Comparison of ENCODE assay signal across 37 mouse cellular contexts in the genomic region with DNA sequence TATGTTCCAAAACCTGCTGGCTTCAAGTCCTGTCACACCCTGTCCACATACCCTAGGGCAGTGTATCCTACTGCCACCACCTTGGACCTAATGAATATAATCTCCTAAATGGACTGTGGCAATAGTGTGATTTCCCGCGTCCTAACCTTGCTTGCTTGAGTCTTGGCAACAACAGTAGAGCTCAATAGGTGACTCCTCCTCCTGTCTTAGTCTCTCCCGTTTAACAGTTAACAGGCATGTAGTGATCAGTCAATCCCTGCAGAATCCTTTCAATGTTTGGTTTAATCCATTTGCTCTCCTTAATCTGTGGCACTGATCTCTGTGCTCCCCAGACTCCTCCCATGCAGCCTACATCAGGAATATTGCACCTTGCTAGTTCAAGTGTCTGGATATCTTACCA. TPM values are rescaled to one million over a fixed set of nuclear protein-coding genes. Genes with fewer than 3 reads are reported as not detected.
"Had no signal": no experiment of that assay in that cellular context is flagged by ENCODE, and none has a peak within 500 bp of the region (broad histone marks: within the 10 kb centered on the region; RNA-seq: fewer than 3 reads in every experiment).

No protein-coding gene starts in this region.

- H3K4me3 ChIP-seq: heart, embryonic 10.5 days; heart, embryonic 12.5 days; heart, embryonic 13.5 days; heart, embryonic 15.5 days; hindbrain, embryonic 10.5 days; hindbrain, embryonic 12.5 days; hindbrain, embryonic 13.5 days; hindbrain, embryonic 15.5 days; intestine, embryonic 15.5 days; kidney, embryonic 15.5 days; layer of hippocampus, adult 2 months had no signal

- DNase-seq: heart, postnatal 10 days; heart, postnatal 14 days; heart, postnatal 36 days; heart, postnatal 4 days; kidney, adult 11 months; kidney, adult 18-20 months; kidney, adult 2 months; kidney, adult 8-10 months; kidney, adult 9 months; kidney, postnatal 10 days; kidney, postnatal 14 days; kidney, postnatal 25 days; kidney, postnatal 36 days; kidney, postnatal 4 days; layer of hippocampus, adult 9-11 months; layer of hippocampus, postnatal 36 days had no signal

- H3K27me3 ChIP-seq: heart, embryonic 12.5 days; heart, embryonic 13.5 days; heart, embryonic 15.5 days; hindbrain, embryonic 12.5 days; hindbrain, embryonic 13.5 days; hindbrain, embryonic 15.5 days; intestine, embryonic 15.5 days; kidney, embryonic 15.5 days had no signal

- H3K27ac ChIP-seq: heart, embryonic 10.5 days; heart, embryonic 13.5 days; heart, embryonic 15.5 days; hindbrain, embryonic 10.5 days; hindbrain, embryonic 12.5 days; hindbrain, embryonic 13.5 days; hindbrain, embryonic 14.5 days; hindbrain, embryonic 15.5 days; hindbrain, postnatal 0 days; intestine, embryonic 15.5 days; kidney, embryonic 15.5 days; kidney, postnatal 0 days; layer of hippocampus, adult 2 months had no signal

- H3K36me3 ChIP-seq: heart, embryonic 15.5 days; hindbrain, embryonic 10.5 days; hindbrain, embryonic 12.5 days; hindbrain, embryonic 13.5 days; hindbrain, embryonic 15.5 days; intestine, embryonic 15.5 days; kidney, embryonic 15.5 days had no signal

- H3K4me1 ChIP-seq: intestine, embryonic 15.5 days had no signal

RNA-seq across cellular contexts. Expression of a gene that starts 3.1 kb away (rescaled TPM):
- total RNA-seq: heart, adult 8-10 months; heart, postnatal 10 days; heart, postnatal 14 days; heart, postnatal 25 days; heart, postnatal 36 days; heart, postnatal 4 days; hematopoietic stem cell, adult 5-6 weeks; hindbrain, postnatal 0 days; layer of hippocampus, adult 18-20 months; layer of hippocampus, adult 2 months; layer of hippocampus, adult 8-10 months; layer of hippocampus, postnatal 25 days; layer of hippocampus, postnatal 36 days had no signal
- polyA plus RNA-seq: large intestine, adult 2 months had no signal
